Mouse (Mus musculus): ENCODE measurements at regions not wholly inside any gene's neighbourhood (a gene's known extent, or its start where the extent isn't known, plus 50 kb on each side); places are given as distances from the start of the nearest gene placed in this dataset.

- no peak for TF ChIP-seq MAFK (IDR thresholded peaks at IDR 0.05; ENCODE audit: insufficient read depth, low read depth, low read length)
- no peak for TF ChIP-seq ZNF384 (IDR thresholded peaks at IDR 0.05; ENCODE audit: low read depth, low read length)
- no peak for TF ChIP-seq ZC3H11A (IDR thresholded peaks at IDR 0.05; ENCODE audit: borderline replicate concordance, low read depth, low read length)
- no peak for TF ChIP-seq HCFC1 (IDR thresholded peaks at IDR 0.05; ENCODE audit: borderline replicate concordance, insufficient read depth, low read length)
Observed at GRCm38 (mm10) chr11:23978300-23978699, 83.2 kb upstream of the Papolg start.

Measured in ES-E14 (cell line).